Mouse (Mus musculus): ENCODE data around the gene Gimap8. TPM values are rescaled to one million over a fixed set of nuclear protein-coding genes. Genes with fewer than 3 reads are reported as not detected.
A peak's percentile ranks its signal among the peaks of the same experiment; 100 is the strongest.
"Not testable (repeated sequence)": the region's sequence is repeated elsewhere in the genome, so short reads cannot be mapped to it uniquely, and the experiment has no call there.

Gene Gimap8
- polyA plus RNA-seq, 1 experiment from 2014 or later = 0.85 TPM

DNA sequence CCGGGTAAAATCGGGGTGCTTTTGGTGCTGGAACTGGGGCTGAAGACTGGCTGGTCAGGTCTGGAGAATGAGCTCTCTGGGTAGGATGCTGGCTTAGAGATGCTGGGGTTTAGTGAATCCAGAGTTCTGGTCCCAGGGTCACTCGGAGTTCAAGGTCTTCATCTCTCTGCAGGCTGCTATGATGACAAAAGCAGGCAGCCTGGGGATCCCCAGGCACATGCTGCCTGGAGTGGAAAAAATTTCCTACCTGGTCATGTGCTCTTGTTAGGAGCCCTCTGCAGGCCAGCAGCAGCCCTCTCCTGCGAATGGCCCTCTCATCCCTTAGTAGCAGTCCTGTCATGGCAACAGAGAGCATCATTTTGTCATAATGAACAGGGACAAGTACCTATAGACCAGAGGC is 33.6 kb upstream of the Gimap8 start:
- ATAC-seq (ENCODE audit: insufficient number of reproducible peaks, insufficient read depth, low FRiP score, low read depth) = no peak
- Histone ChIP-seq H3K4me2 (ENCODE audit: low read length) (no peak overlapping the region), H3K27ac (replicated peaks in 1 of 2; ENCODE audit: control insufficient read depth in 1 of 2, insufficient read depth in 1 of 2, low read depth in 2 of 2, low read length in 2 of 2) (no peak overlapping the region), H3K9me3 (ENCODE audit: control insufficient read depth, low read length) (no peaks in the 10 kb centered on the region), H3K27me3 (ENCODE audit: control insufficient read depth, insufficient read depth, low read length) (no peaks in the 10 kb centered on the region), H3K4me1 (ENCODE audit: control insufficient read depth in 2 of 2, insufficient read depth in 2 of 2, low read length in 2 of 2) (peaks cover 0 to 6% of the 10 kb centered on the region in 2 experiments; a peak in 1 of 4 replicates), H3K4me3 (ENCODE audit: control insufficient read depth in 1 of 2, insufficient read depth in 1 of 2, low read depth in 1 of 2, low read length in 2 of 2) (no peak overlapping the region), H3K36me3 (ENCODE audit: control insufficient read depth, insufficient read depth, low read length) (peaks cover 20% of the 10 kb centered on the region), H3K9ac (ENCODE audit: low read length) (no peak overlapping the region)
- WGBS = 74% methylated on average over 4 of the region's 4 CpGs

DNA sequence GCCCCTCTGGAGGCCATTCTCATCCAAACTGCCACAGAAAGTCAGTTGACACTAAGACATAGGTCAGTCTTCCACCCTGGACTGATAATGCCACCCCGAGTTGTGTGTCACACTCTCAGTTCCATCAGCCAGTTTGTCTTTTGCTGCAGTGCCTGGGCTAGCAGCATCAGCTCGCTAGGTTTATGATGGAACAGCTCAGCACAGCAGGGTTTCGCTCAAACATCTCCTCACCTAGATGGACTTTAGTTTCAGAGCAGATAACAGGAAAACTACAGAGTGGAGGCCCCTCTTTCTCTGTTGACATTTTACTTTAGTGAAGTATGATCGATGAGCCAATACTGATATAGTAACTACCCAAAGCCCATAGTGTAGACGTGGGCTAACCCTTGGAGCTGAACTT is 32.3 kb upstream of the Gimap8 start:
- no peaks in the 10 kb centered on the region for H3K27me3 ChIP-seq (ENCODE audit: control insufficient read depth, insufficient read depth, low read length)
- H3K9ac ChIP-seq (ENCODE audit: low read length) = no peak overlapping the region
- H3K9me3 ChIP-seq (ENCODE audit: control insufficient read depth, low read length) = no peaks in the 10 kb centered on the region
- ATAC-seq (ENCODE audit: insufficient number of reproducible peaks, insufficient read depth, low FRiP score, low read depth) = no peak
- H3K4me2 ChIP-seq (ENCODE audit: low read length) = no peak overlapping the region
- peaks cover 28% of the 10 kb centered on the region for H3K36me3 ChIP-seq (ENCODE audit: control insufficient read depth, insufficient read depth, low read length)
- H3K27ac ChIP-seq (replicated peaks in 1 of 2; ENCODE audit: control insufficient read depth in 1 of 2, insufficient read depth in 1 of 2, low read depth in 2 of 2, low read length in 2 of 2) = no peak overlapping the region
- no peak overlapping the region for H3K4me3 ChIP-seq (ENCODE audit: control insufficient read depth in 1 of 2, insufficient read depth in 1 of 2, low read depth in 1 of 2, low read length in 2 of 2)
- 89% methylated on average over 5 of the region's 5 CpGs for WGBS
- H3K4me1 ChIP-seq (ENCODE audit: control insufficient read depth in 2 of 2, insufficient read depth in 2 of 2, low read length in 2 of 2) = no peaks in the 10 kb centered on the region

DNA sequence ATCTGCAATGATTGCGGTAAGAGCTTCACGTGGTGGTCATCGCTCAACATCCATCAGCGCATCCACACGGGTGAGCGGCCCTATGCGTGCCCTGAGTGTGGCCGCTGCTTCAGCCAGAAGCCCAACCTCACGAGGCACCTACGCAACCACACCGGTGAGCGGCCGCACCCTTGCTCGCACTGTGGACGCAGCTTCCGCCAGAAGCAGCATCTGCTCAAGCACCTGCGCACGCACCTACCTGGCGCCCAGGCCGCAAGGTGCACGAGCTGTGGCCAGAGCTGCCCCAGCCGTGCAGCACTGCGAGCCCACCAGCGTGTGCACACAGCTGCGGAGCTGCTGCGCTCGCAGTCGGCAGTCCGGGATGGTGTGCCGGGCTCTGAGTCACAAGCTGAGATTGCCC is 27.0 kb upstream of the Gimap8 start:
- Histone ChIP-seq H3K4me2 (ENCODE audit: low read length) (no peak overlapping the region), H3K4me3 (ENCODE audit: control insufficient read depth in 1 of 2, insufficient read depth in 1 of 2, low read depth in 1 of 2, low read length in 2 of 2) (no peak overlapping the region), H3K9me3 (ENCODE audit: control insufficient read depth, low read length) (no peaks in the 10 kb centered on the region), H3K36me3 (ENCODE audit: control insufficient read depth, insufficient read depth, low read length) (peaks cover 31% of the 10 kb centered on the region), H3K9ac (ENCODE audit: low read length) (no peak overlapping the region), H3K4me1 (ENCODE audit: control insufficient read depth in 2 of 2, insufficient read depth in 2 of 2, low read length in 2 of 2) (no peaks in the 10 kb centered on the region), H3K27ac (replicated peaks in 1 of 2; ENCODE audit: control insufficient read depth in 1 of 2, insufficient read depth in 1 of 2, low read depth in 2 of 2, low read length in 2 of 2) (no peak overlapping the region), H3K27me3 (ENCODE audit: control insufficient read depth, insufficient read depth, low read length) (peaks cover under 1% of the 10 kb centered on the region; the same call in 1 of the 2 replicates)
- WGBS = 91% methylated on average over 30 of the region's 30 CpGs
- ATAC-seq (ENCODE audit: insufficient number of reproducible peaks, insufficient read depth, low FRiP score, low read depth) = no peak

DNA sequence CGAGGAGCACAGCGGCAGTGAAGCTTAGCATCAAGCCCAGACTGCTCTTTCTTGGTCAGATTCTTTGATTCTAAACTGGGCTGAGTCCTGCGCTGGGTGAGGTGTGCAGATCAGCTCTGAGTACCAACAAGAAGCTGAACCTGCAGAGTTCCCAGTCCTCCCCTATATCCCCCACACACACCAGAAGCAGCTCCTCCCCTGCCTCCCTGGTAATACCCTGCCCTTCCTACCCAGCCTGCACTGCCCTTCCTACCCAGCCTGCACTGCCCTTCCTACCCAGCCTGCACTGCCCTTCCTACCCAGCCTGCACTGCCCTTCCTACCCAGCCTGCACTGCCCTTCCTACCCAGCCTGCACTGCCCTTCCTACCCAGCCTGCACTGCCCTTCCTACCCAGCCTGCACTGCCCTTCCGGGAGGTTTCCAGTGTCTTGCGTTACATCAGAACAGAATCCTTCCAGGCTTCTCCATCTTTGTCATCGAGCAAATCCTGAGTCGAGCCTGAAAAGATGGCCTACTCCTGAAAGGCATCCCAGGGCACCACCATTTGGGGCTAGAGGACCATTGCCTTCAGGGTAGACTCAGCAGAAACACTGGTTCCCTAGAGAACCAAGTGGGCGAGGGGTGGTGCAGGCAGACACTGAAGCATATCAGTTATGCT is 24.7 kb upstream of the Gimap8 start:
- not testable (repeated sequence) for H3K4me1 ChIP-seq (ENCODE audit: control insufficient read depth in 2 of 2, insufficient read depth in 2 of 2, low read length in 2 of 2); H3K27me3 ChIP-seq (ENCODE audit: control insufficient read depth, insufficient read depth, low read length); H3K9me3 ChIP-seq (ENCODE audit: control insufficient read depth, low read length); H3K9ac ChIP-seq (ENCODE audit: low read length); ATAC-seq (ENCODE audit: insufficient number of reproducible peaks, insufficient read depth, low FRiP score, low read depth); H3K4me3 ChIP-seq (ENCODE audit: control insufficient read depth in 1 of 2, insufficient read depth in 1 of 2, low read depth in 1 of 2, low read length in 2 of 2); H3K27ac ChIP-seq (replicated peaks in 1 of 2; ENCODE audit: control insufficient read depth in 1 of 2, insufficient read depth in 1 of 2, low read depth in 2 of 2, low read length in 2 of 2); H3K4me2 ChIP-seq (ENCODE audit: low read length)
- H3K36me3 ChIP-seq (ENCODE audit: control insufficient read depth, insufficient read depth, low read length) = peaks cover 30% of the 10 kb centered on the region
- WGBS = 81% methylated on average over 8 of the region's 8 CpGs

DNA sequence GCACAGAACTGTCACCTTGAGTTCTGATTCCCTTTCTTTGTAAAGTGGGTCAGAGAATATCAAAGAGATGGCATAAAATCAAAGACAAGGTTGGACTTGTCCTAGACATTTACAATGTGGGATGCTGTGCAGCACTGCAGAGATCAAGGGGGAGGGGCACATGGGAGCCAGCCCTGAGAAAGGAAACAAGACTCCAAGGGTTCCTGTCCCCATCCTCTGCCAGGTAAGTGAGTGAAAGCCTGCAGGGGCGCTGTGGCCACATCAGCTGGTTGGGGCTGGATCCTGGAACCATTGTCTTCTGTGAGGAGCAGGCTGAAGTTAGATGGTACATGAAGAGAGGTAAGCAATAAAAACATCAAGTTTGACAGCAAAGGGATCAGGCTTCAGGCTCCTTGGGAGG is 23.6 kb upstream of the Gimap8 start:
- no peak for ATAC-seq (ENCODE audit: insufficient number of reproducible peaks, insufficient read depth, low FRiP score, low read depth)
- H3K4me1 ChIP-seq (ENCODE audit: control insufficient read depth in 2 of 2, insufficient read depth in 2 of 2, low read length in 2 of 2) = peaks cover 5% of the 10 kb centered on the region in 2 experiments; a peak in 3 of 4 replicates
- WGBS = 36% methylated on average over 1 of the region's 1 CpGs

DNA sequence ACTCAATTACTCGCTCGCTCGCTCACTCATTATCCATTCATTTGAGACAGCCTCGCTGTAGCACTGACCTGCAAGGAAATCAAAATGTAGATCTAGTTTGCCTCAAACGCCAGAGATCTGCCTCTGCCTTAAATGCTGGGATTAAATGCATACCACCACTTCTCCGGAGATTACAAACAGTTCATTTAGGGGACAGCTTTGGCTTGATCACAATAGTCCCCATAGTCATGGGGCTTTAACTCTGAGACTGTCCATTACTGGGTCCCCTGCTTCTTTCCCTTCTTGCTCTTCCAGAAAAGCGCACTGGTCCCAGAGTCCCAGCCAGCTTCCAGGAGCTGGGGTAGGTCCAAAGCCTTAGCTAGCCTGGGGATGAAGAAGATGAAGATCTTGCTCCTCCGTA is 20.6 kb upstream of the Gimap8 start, which contains the start of gene AI854703:
AI854703 (plus strand) TSS at position 301 of the 400 bp plus-strand sequence.
- Histone ChIP-seq H3K4me3 (ENCODE audit: control insufficient read depth in 1 of 2, insufficient read depth in 1 of 2, low read depth in 1 of 2, low read length in 2 of 2) (peak within 1 kb of the TSS; percentile 49 to 56), H3K27ac (replicated peaks in 1 of 2; ENCODE audit: control insufficient read depth in 1 of 2, insufficient read depth in 1 of 2, low read depth in 2 of 2, low read length in 2 of 2) (no peak within 1 kb of the TSS), H3K27me3 (ENCODE audit: control insufficient read depth, insufficient read depth, low read length) (peaks cover 21% of the 10 kb centered on the region; the same call in 1 of the 2 replicates), H3K4me1 (ENCODE audit: control insufficient read depth in 2 of 2, insufficient read depth in 2 of 2, low read length in 2 of 2) (peaks cover 17 to 20% of the 10 kb centered on the region in 2 experiments; a peak in 3 of 4 replicates), H3K9ac (ENCODE audit: low read length) (peak within 1 kb of the TSS; percentile 66), H3K9me3 (ENCODE audit: control insufficient read depth, low read length) (no peaks in the 10 kb centered on the region), H3K4me2 (ENCODE audit: low read length) (peak within 1 kb of the TSS; percentile 92), H3K36me3 (ENCODE audit: control insufficient read depth, insufficient read depth, low read length) (peaks cover 5% of the 10 kb centered on the region)
- 33% methylated on average over 8 of the region's 8 CpGs for WGBS
- no peak for ATAC-seq (ENCODE audit: insufficient number of reproducible peaks, insufficient read depth, low FRiP score, low read depth)

More for the DNA sequence above, 23.6 kb upstream of the Gimap8 start:
- Histone ChIP-seq H3K27ac (replicated peaks in 1 of 2; ENCODE audit: control insufficient read depth in 1 of 2, insufficient read depth in 1 of 2, low read depth in 2 of 2, low read length in 2 of 2) (no peak overlapping the region), H3K27me3 (ENCODE audit: control insufficient read depth, insufficient read depth, low read length) (peaks cover 12% of the 10 kb centered on the region; the same call in 1 of the 2 replicates), H3K4me2 (ENCODE audit: low read length) (no peak overlapping the region), H3K36me3 (ENCODE audit: control insufficient read depth, insufficient read depth, low read length) (peaks cover 30% of the 10 kb centered on the region), H3K9me3 (ENCODE audit: control insufficient read depth, low read length) (no peaks in the 10 kb centered on the region), H3K9ac (ENCODE audit: low read length) (no peak overlapping the region), H3K4me3 (ENCODE audit: control insufficient read depth in 1 of 2, insufficient read depth in 1 of 2, low read depth in 1 of 2, low read length in 2 of 2) (no peak overlapping the region)

DNA sequence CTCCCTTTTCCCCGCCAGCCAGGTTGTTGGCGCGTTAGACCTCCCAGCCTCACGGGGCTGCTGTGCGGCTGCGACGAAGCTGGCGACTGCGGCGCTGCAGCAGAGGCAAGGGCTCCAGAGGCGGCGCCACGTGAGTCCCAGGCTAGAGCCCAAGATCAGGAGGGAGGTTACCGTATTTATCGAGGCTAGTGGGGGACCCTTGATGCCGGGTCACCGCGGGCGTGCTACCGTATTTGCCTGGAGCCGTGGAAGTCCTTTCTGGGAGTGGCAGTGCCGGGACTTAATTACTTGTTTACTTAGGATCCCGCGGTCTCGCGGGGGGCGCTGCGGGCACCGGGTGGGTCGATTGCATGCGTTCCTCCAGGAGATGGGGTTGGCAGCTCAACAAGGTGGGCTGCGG is 20.1 kb upstream of the Gimap8 start:
- ATAC-seq (ENCODE audit: insufficient number of reproducible peaks, insufficient read depth, low FRiP score, low read depth) = no peak
- peaks cover 21% of the 10 kb centered on the region; the same call in 1 of the 2 replicates for H3K27me3 ChIP-seq (ENCODE audit: control insufficient read depth, insufficient read depth, low read length)
- no peak overlapping the region for H3K27ac ChIP-seq (replicated peaks in 1 of 2; ENCODE audit: control insufficient read depth in 1 of 2, insufficient read depth in 1 of 2, low read depth in 2 of 2, low read length in 2 of 2)
- peak overlapping the region; percentile 49 to 56 for H3K4me3 ChIP-seq (ENCODE audit: control insufficient read depth in 1 of 2, insufficient read depth in 1 of 2, low read depth in 1 of 2, low read length in 2 of 2)
- WGBS = 1% methylated on average over 32 of the region's 32 CpGs
- H3K36me3 ChIP-seq (ENCODE audit: control insufficient read depth, insufficient read depth, low read length) = no peaks in the 10 kb centered on the region; the same call in 1 of the 2 replicates
- no peaks in the 10 kb centered on the region for H3K9me3 ChIP-seq (ENCODE audit: control insufficient read depth, low read length)
- peak overlapping the region; percentile 92 for H3K4me2 ChIP-seq (ENCODE audit: low read length)
- peak overlapping the region; percentile 66 for H3K9ac ChIP-seq (ENCODE audit: low read length)
- H3K4me1 ChIP-seq (ENCODE audit: control insufficient read depth in 2 of 2, insufficient read depth in 2 of 2, low read length in 2 of 2) = peaks cover 17 to 20% of the 10 kb centered on the region in 2 experiments; a peak in 3 of 4 replicates

Data from heart, embryonic 14.5 days (tissue).